Mouse (Mus musculus): Measurements from ENCODE around the gene Myadml2.

- TF ChIP-seq CTCF (IDR thresholded peaks at IDR 0.05; ENCODE audit: low read depth) (no peak), EP300 (IDR thresholded peaks at IDR 0.05; ENCODE audit: low read depth) (no peak)
Observed at GRCm38 (mm10) chr11:120647047-120647830, 719 bp downstream of the Myadml2 start.

Data from heart, postnatal 0 days (tissue).